In the genomic region with DNA sequence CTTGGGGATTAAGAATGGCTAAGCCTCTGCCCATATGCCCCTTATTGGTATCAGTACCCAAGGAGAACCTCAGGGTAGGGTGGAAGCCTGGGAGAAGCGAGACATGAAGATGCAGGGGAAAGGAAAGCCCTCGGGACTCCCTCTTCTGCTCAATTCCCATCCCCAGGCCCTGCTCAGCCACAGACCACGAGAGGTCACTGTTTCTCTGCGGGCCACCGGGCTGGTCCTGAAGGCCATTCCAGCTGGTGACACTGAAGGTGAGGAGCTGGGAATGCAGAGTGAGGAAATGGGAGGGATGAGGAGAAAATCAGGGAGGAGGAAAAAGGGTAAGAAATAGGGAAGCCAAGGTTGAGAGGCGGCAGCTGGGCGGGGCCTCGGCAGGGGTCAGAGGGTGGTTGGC, we compare ENCODE assay signal across 10 mouse cellular contexts. TPM values are rescaled to one million over a fixed set of nuclear protein-coding genes. Genes with fewer than 3 reads are reported as not detected.
DNase-seq lines count a peak whose midpoint lies in the region; ATAC-seq and TF ChIP-seq lines count a peak whose summit lies in the region.
"Had no signal": no experiment of that assay in that cellular context is flagged by ENCODE, and none has a peak within 500 bp of the region (broad histone marks: within the 10 kb centered on the region; RNA-seq: fewer than 3 reads in every experiment).

No protein-coding gene starts in this region.

- 17% methylated on average over 8 of the region's 8 CpGs for WGBS in heart, embryonic 16.5 days
- 11% methylated on average over 8 of the region's 8 CpGs for whole genome bisulfite sequencing in forebrain, embryonic 14.5 days

- peak; percentile 71 for TF ChIP-seq CTCF in layer of hippocampus, adult 2 months (conservative IDR thresholded peaks at IDR 0.05)
- peak; percentile 47; the same call in 1 of the 2 replicates for TF ChIP-seq CTCF in cortical plate, adult 2 months (IDR thresholded peaks at IDR 0.05; ENCODE audit: extremely low read depth, insufficient read depth, low read length)

- no peak for TF ChIP-seq POLR2A in cortical plate, adult 2 months (IDR thresholded peaks at IDR 0.05; ENCODE audit: extremely low read depth, insufficient read depth, low read length)

- H3K9ac ChIP-seq in heart, embryonic 16.5 days (ENCODE audit: low read length) = no peak overlapping the region
- no peak overlapping the region for H3K9ac ChIP-seq in forebrain, embryonic 14.5 days (ENCODE audit: low read length)

- H3K36me3 ChIP-seq in heart, embryonic 16.5 days (ENCODE audit: control insufficient read depth, insufficient read depth) = no peaks in the 10 kb centered on the region
- H3K36me3 ChIP-seq in forebrain, embryonic 14.5 days (ENCODE audit: control insufficient read depth, insufficient read depth, low read length) = no peaks in the 10 kb centered on the region

- no peak for DNase-seq in layer of hippocampus, adult 2 months (ENCODE audit: low spot score in 2 of 2)
- no peak for DNase-seq in layer of hippocampus, adult 11-12 months (ENCODE audit: low spot score)
- DNase-seq in lung, postnatal 36 days = peak; percentile 34
- no peak for DNase-seq in forebrain, embryonic 14.5 days (ENCODE audit: low spot score)
- no peak for DNase-seq in B cell, adult 2 months
- DNase-seq: spleen, adult 18-20 months had no signal

- H3K4me1 ChIP-seq in cortical plate, adult 2 months (ENCODE audit: control insufficient read depth, insufficient read depth, low read length) = no peaks in the 10 kb centered on the region
- peaks cover 14% of the 10 kb centered on the region for H3K4me1 ChIP-seq in heart, embryonic 16.5 days (ENCODE audit: control insufficient read depth, insufficient read depth, low read length)
- no peaks in the 10 kb centered on the region for H3K4me1 ChIP-seq in forebrain, embryonic 14.5 days (ENCODE audit: control insufficient read depth, insufficient read depth, low read length)

- H3K27me3 ChIP-seq in heart, embryonic 16.5 days (ENCODE audit: control insufficient read depth, insufficient read depth, low read length) = no peaks in the 10 kb centered on the region
- H3K27me3 ChIP-seq in forebrain, embryonic 14.5 days (replicated peaks; ENCODE audit: control insufficient read depth, insufficient read depth, low read length) = no peaks in the 10 kb centered on the region

- no peak overlapping the region for H3K27ac ChIP-seq in layer of hippocampus, adult 2 months
- H3K27ac ChIP-seq in cortical plate, adult 2 months (ENCODE audit: insufficient read depth, low read length) = no peak overlapping the region
- H3K27ac ChIP-seq in heart, embryonic 16.5 days (ENCODE audit: low read length) = peak overlapping the region; percentile 64
- H3K27ac ChIP-seq in forebrain, embryonic 14.5 days (ENCODE audit: low read depth, low read length) = no peak overlapping the region

- H3K4me2 ChIP-seq in heart, embryonic 16.5 days (ENCODE audit: low read depth, low read length) = 0 out of 2 replicates have a peak overlapping the region, but pooled peaks have one; percentile 7
- no peak overlapping the region for H3K4me2 ChIP-seq in forebrain, embryonic 14.5 days (ENCODE audit: low read length)

- no peak for ATAC-seq in heart, embryonic 16.5 days (replicated peaks; ENCODE audit: extremely low read depth, insufficient read depth, low FRiP score)
- ATAC-seq in erythroblast, adult 5-6 weeks (replicated peaks; ENCODE audit: low FRiP score, poor library complexity, severe bottlenecking) = no peak
- no peak for ATAC-seq in forebrain, embryonic 14.5 days

- no peak overlapping the region for H3K4me3 ChIP-seq in layer of hippocampus, adult 2 months
- no peak overlapping the region for H3K4me3 ChIP-seq in cortical plate, adult 2 months (ENCODE audit: insufficient read depth, low read length)
- H3K4me3 ChIP-seq in heart, embryonic 16.5 days (ENCODE audit: low read length) = no peak overlapping the region
- no peak overlapping the region for H3K4me3 ChIP-seq in forebrain, embryonic 14.5 days (ENCODE audit: low read depth, low read length)

- H3K9me3 ChIP-seq in heart, embryonic 16.5 days (replicated peaks; ENCODE audit: control insufficient read depth, low read length) = no peaks in the 10 kb centered on the region
- no peaks in the 10 kb centered on the region for H3K9me3 ChIP-seq in forebrain, embryonic 14.5 days (replicated peaks; ENCODE audit: control insufficient read depth, low read length)

RNA-seq across cellular contexts. Expression of gene Mfsd6l, which starts 11.4 kb away (rescaled TPM):
- under 1 TPM in 1 of 2 experiments, not detected in 1; 0.23 TPM for total RNA-seq in layer of hippocampus, adult 2 months (2021)
- 0.08 TPM in 2 replicates for polyA plus RNA-seq in cortical plate, adult 2 months (2012; rRNA removed)
- polyA plus RNA-seq in heart, embryonic 16.5 days (2015; fragmentation: Nextera tagmentation; extraction: Ambion mirVana) = 0.17 and 0.39 TPM in 2 replicates
- not detected in 2 replicates for total RNA-seq in erythroblast, adult 5-6 weeks (2015; ENCODE audit: low replicate concordance)
- total RNA-seq in erythroblast, adult 5-6 weeks (2017; ENCODE audit: low replicate concordance) = not detected in 2 replicates
- not detected in 2 replicates for polyA plus RNA-seq in forebrain, embryonic 14.5 days (2014; fragmentation: Nextera tagmentation; extraction: Ambion mirVana)

RNA-seq across cellular contexts. Expression of gene Pik3r6, which starts 41.7 kb away (rescaled TPM):
- 1 to 10 TPM; 1.7 to 1.9 TPM for total RNA-seq in layer of hippocampus, adult 2 months (2021)
- 3.8 and 4.4 TPM in 2 replicates for polyA plus RNA-seq in cortical plate, adult 2 months (2012; rRNA removed)
- polyA plus RNA-seq in heart, embryonic 16.5 days (2015; fragmentation: Nextera tagmentation; extraction: Ambion mirVana) = 5.6 and 7.7 TPM in 2 replicates
- total RNA-seq in erythroblast, adult 5-6 weeks (2015; ENCODE audit: low replicate concordance) = 1.7 and 2.1 TPM in 2 replicates
- 3.6 and 4.8 TPM in 2 replicates for total RNA-seq in erythroblast, adult 5-6 weeks (2017; ENCODE audit: low replicate concordance)
- 1.3 and 1.4 TPM in 2 replicates for polyA plus RNA-seq in forebrain, embryonic 14.5 days (2014; fragmentation: Nextera tagmentation; extraction: Ambion mirVana)

RNA-seq across cellular contexts. Expression of gene Ccdc42, which starts 42.3 kb away (rescaled TPM):
- 1 to 10 TPM; 2.5 to 2.9 TPM for total RNA-seq in layer of hippocampus, adult 2 months (2021)
- 0.36 and 0.92 TPM in 2 replicates for polyA plus RNA-seq in cortical plate, adult 2 months (2012; rRNA removed)
- 1.1 and 1.5 TPM in 2 replicates for polyA plus RNA-seq in heart, embryonic 16.5 days (2015; fragmentation: Nextera tagmentation; extraction: Ambion mirVana)
- not detected in 2 replicates for total RNA-seq in erythroblast, adult 5-6 weeks (2015; ENCODE audit: low replicate concordance)
- not detected in 2 replicates for total RNA-seq in erythroblast, adult 5-6 weeks (2017; ENCODE audit: low replicate concordance)
- polyA plus RNA-seq in forebrain, embryonic 14.5 days (2014; fragmentation: Nextera tagmentation; extraction: Ambion mirVana) = 0.31 and 0.39 TPM in 2 replicates
- polyA plus RNA-seq: liver, embryonic 16.5 days had no signal
